Mouse (Mus musculus) kidney, postnatal 36 days (tissue): ENCODE measurements at regions not wholly inside any gene's neighbourhood (a gene's known extent, or its start where the extent isn't known, plus 50 kb on each side); places are given as distances from the start of the nearest gene placed in this dataset.

Source experiments
- DNase-seq, 2 experiments: peaks; one replicate each; pipeline ENCODE4 v3.0.0; 2021 to 2022; ENCODE audit warnings: mixed read lengths in 2 of 2

GRCm38 (mm10) chr9:85521342-85521741 lies 194.2 kb upstream of the Tent5a start:
- DNase-seq: no peak

GRCm38 (mm10) chr9:85520941-85521340 lies 193.8 kb upstream of the Tent5a start:
- no peak for DNase-seq

- no peak for DNase-seq
These were observed 171.9 kb upstream of the Tent5a start for GRCm38 (mm10) chr9:85499006-85499405.

- DNase-seq: no peak
These were observed 170.2 kb upstream of the Tent5a start for GRCm38 (mm10) chr9:85497348-85497747.

- DNase-seq: no peak
These were observed 169.5 kb upstream of the Tent5a start for GRCm38 (mm10) chr9:85496506-85497239.

GRCm38 (mm10) chr9:85495056-85495455 lies 167.9 kb upstream of the Tent5a start:
- DNase-seq: no peak

GRCm38 (mm10) chr9:85493760-85494159 lies 166.6 kb upstream of the Tent5a start:
- DNase-seq: no peak

- no peak for DNase-seq
These were observed 163.2 kb upstream of the Tent5a start for GRCm38 (mm10) chr9:85490367-85490766.

GRCm38 (mm10) chr9:85487915-85488314 lies 160.8 kb upstream of the Tent5a start:
- no peak for DNase-seq

- no peak for DNase-seq
These were observed 160.0 kb upstream of the Tent5a start for GRCm38 (mm10) chr9:85487052-85487668.

- no peak for DNase-seq
These were observed 158.6 kb upstream of the Tent5a start for GRCm38 (mm10) chr9:85485749-85486148.

GRCm38 (mm10) chr9:85483248-85483647 lies 156.1 kb upstream of the Tent5a start:
- DNase-seq: no peak

- DNase-seq: no peak
These were observed 153.4 kb upstream of the Tent5a start for GRCm38 (mm10) chr9:85480566-85480965.

GRCm38 (mm10) chr9:85475214-85475613 lies 148.1 kb upstream of the Tent5a start:
- no peak for DNase-seq

GRCm38 (mm10) chr9:85470264-85470821 lies 143.2 kb upstream of the Tent5a start:
- DNase-seq: no peak

GRCm38 (mm10) chr9:85469288-85469687 lies 142.1 kb upstream of the Tent5a start:
- DNase-seq: no peak

GRCm38 (mm10) chr9:85466671-85467070 lies 139.5 kb upstream of the Tent5a start:
- no peak for DNase-seq

GRCm38 (mm10) chr9:85459062-85459805 lies 132.1 kb upstream of the Tent5a start:
- DNase-seq: no peak

GRCm38 (mm10) chr9:85458356-85458755 lies 131.2 kb upstream of the Tent5a start:
- no peak for DNase-seq

- DNase-seq: no peak
These were observed 130.3 kb upstream of the Tent5a start for GRCm38 (mm10) chr9:85457400-85457799.

- no peak for DNase-seq
These were observed 128.2 kb upstream of the Tent5a start for GRCm38 (mm10) chr9:85455382-85455781.

- DNase-seq: no peak
These were observed 125.2 kb upstream of the Tent5a start for GRCm38 (mm10) chr9:85452196-85452857.

- DNase-seq: no peak
These were observed 124.2 kb upstream of the Tent5a start for GRCm38 (mm10) chr9:85451349-85451748.
